Mouse (Mus musculus) mammary gland, adult 2 months (tissue): ENCODE results near the gene Prss32. TPM values are rescaled to one million over a fixed set of nuclear protein-coding genes. Genes with fewer than 3 reads are reported as not detected.

Experiments
- polyA plus RNA-seq: library from polyadenylated mRNA; depleted of rRNA; stranded (reverse); fragments of >200 nt; gene quantifications from 2 replicates; pipeline ENCODE4 v1.2.3, GENCODE M21; 2012; ENCODE audit warnings: low replicate concordance; rRNA removed

The Prss32 gene
- polyA plus RNA-seq, result not detected in 2 replicates

DNA sequence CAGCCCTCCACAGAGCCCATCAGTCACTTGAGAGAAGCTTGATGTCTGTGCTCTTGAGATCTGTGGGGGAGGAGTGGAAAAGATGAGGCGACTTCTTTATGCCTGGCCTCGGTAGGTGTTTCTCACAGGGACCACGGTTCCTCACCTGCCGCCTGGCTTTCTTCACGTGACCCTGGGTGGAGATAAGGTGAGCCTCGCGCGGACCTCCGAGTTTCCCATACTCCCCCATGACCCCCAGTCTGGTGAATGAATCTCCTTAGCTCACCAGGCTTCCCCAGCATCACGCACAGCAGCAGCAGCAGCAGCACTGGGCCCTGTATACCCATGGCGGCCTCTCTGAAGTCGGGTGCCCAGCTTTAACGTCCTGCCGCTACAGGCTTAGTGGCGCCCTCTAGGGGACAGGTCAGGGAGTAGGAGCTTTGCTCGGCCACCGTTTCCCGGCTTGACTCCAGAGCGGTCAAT lies at the start of gene Prss32, which contains the start of gene Prss41:
Gene Prss32, plus strand, starts transcription at position 44 of the 462 bp plus-strand sequence.
Gene Prss41, minus strand, starts transcription at position 361 of the 462 bp plus-strand sequence.

DNA sequence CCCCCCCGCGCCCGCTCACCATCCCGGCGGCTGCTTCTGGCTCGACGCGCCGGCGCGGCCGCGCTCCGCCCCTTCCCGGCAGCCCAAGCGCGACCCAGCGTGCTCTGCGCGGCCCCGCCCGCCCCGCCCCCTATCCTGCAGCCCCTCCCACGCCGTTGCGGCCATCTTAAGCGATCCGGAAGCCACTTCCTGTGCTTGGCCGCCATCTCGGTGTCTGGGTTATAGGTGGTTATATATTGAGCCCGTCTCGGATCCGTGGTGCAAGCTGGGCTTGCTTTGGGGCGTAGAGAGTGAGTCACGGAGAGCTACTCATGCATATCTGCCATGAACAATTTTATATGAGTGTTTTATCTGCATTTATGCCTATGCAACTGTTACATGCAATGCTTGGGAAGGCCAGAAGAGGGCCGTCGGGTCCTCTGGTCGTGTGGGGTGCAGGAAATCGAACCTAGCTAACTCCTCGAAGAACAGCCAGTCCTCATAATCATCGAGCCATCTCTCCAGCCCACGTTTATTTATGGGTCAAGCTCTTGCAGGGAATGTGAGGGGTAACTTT lies 14.5 kb upstream of the Prss32 start, which contains the start of gene Elob:
Gene Elob, minus strand, starts transcription at position 73 of the 556 bp plus-strand sequence.

DNA sequence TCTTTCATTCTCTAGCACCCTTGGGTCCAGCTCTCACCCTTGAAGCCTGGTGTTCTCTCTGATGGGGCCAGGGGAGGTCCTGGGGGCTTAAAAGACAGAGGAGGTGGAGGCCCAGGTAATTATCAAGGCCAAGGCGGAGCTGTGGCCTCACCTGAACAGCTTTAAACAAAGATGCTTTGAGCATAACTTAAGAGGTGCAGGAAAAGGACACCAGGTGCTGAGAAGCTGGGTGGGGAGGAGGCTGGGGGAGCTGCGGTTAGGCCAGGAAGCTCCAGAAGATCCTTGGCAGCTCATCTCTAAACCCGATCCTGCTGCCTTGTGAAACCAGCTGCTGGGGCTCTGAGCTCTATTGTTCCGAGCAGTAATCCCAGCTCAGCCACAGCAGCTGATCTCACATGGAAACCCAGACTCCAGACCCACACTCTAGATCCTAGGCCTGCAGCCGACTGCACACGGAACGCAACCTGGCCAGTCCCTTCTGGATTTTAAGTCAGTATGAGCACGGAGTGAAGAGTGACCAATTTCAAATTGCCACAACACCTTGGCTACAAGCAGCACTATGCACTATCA lies 7.6 kb upstream of the Prss32 start, which contains the start of gene Prss33:
Gene Prss33, minus strand, starts transcription at position 51 of the 570 bp plus-strand sequence.

DNA sequence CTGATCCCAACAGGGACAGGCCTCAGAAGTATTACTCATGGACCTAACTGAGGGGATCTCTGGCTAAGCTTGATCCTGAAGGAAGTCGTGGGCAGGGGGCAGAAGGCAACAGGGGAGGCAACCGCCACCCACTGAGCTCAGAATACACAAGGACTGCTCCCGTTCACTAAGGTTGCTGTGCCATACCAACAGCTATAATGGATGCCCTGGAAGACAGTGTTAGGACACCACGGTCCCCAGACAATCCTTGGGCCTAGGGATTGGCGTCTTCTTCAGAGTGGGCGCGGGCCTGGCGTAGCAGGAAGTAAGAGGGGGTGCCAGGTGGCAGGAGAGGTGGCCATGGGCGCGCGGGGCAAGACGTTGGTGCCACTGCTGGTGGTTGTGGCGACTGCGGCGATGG lies 24.1 kb downstream of the Prss32 start, which contains the start of gene Prss21:
Gene Prss21, plus strand, starts transcription at position 301 of the 400 bp plus-strand sequence.

GRCm38 (mm10) chr17:23880576-23880975 lies 36.9 kb downstream of the Prss32 start, which contains the start of the genes Dcpp1 and Dcpp2:
Dcpp1 (plus strand) TSS chr17:23880876.
Dcpp2 (plus strand) TSS chr17:23880880.

Other genes with a start within 250 kb of the Prss32 start
- 9.1 and 16.2 TPM in 2 replicates for gene Zfp13, start 244.4 kb upstream of the Prss32 start, polyA plus RNA-seq
- gene Zscan10, start 243.0 kb upstream of the Prss32 start, polyA plus RNA-seq, result not detected in 2 replicates
- 2.6 and 4.7 TPM in 2 replicates for gene Mmp25, start 198.6 kb upstream of the Prss32 start, polyA plus RNA-seq
- gene Bicdl2, start 183.3 kb upstream of the Prss32 start, polyA plus RNA-seq, result 2.1 and 3.5 TPM in 2 replicates
- gene Hcfc1r1, start 170.3 kb upstream of the Prss32 start, polyA plus RNA-seq, result 430 and 524 TPM in 2 replicates
- gene Thoc6, start 170.0 kb upstream of the Prss32 start, polyA plus RNA-seq, result 26.0 and 28.9 TPM in 2 replicates
- 15.4 and 34.1 TPM in 2 replicates for gene Tnfrsf12a, start 166.4 kb upstream of the Prss32 start, polyA plus RNA-seq
- gene Cldn6, start 164.6 kb upstream of the Prss32 start, polyA plus RNA-seq, result 7.3 and 9.1 TPM in 2 replicates
- gene Cldn9, start 159.8 kb upstream of the Prss32 start, polyA plus RNA-seq, result not detected in 2 replicates
- 0.06 TPM in 1 of 2 replicates, not detected in the other for gene 1520401A03Rik, start 121.1 kb upstream of the Prss32 start, polyA plus RNA-seq
- gene Pkmyt1, start 117.5 kb upstream of the Prss32 start, polyA plus RNA-seq, result 30.3 and 57.9 TPM in 2 replicates
- gene Paqr4, start 103.0 kb upstream of the Prss32 start, polyA plus RNA-seq, result 35.8 and 47.3 TPM in 2 replicates
- 0.52 and 0.60 TPM in 2 replicates for gene Kremen2, start 98.0 kb upstream of the Prss32 start, polyA plus RNA-seq
- gene Flywch1, start 72.3 kb upstream of the Prss32 start, polyA plus RNA-seq, result 43.8 and 46.9 TPM in 2 replicates
- 5.4 and 13.3 TPM in 2 replicates for gene Flywch2, start 57.8 kb upstream of the Prss32 start, polyA plus RNA-seq
- 756 and 808 TPM in 2 replicates for gene Srrm2, start 53.3 kb upstream of the Prss32 start, polyA plus RNA-seq
- 412 and 628 TPM in 2 replicates for gene Elob, start 14.7 kb upstream of the Prss32 start, polyA plus RNA-seq
- gene Prss33, start 7.8 kb upstream of the Prss32 start, polyA plus RNA-seq, result 0.17 TPM in 1 of 2 replicates, not detected in the other
- 0.13 and 0.27 TPM in 2 replicates for gene Prss41, start 317 bp downstream of the Prss32 start, polyA plus RNA-seq
- not detected in 2 replicates for gene Prss21, start 24.2 kb downstream of the Prss32 start, polyA plus RNA-seq
- gene Dcpp1, start 37.0 kb downstream of the Prss32 start, polyA plus RNA-seq, result not detected in 2 replicates
- not detected in 2 replicates for gene Dcpp2, start 37.0 kb downstream of the Prss32 start, polyA plus RNA-seq
- gene Dcpp3, start 73.6 kb downstream of the Prss32 start, polyA plus RNA-seq, result 0.55 TPM in 1 of 2 replicates, not detected in the other
- gene Sbp, start 97.8 kb downstream of the Prss32 start, polyA plus RNA-seq, result 0.22 and 0.40 TPM in 2 replicates
- not detected in 2 replicates for gene Sbpl, start 111.4 kb downstream of the Prss32 start, polyA plus RNA-seq
- 1.3 and 1.6 TPM in 2 replicates for gene Prss30, start 136.7 kb downstream of the Prss32 start, polyA plus RNA-seq
- 1.2 and 1.6 TPM in 2 replicates for gene Prss22, start 154.2 kb downstream of the Prss32 start, polyA plus RNA-seq
- gene Prss27, start 194.3 kb downstream of the Prss32 start, polyA plus RNA-seq, result 2.4 and 2.7 TPM in 2 replicates
- gene Kctd5, start 229.6 kb downstream of the Prss32 start, polyA plus RNA-seq, result 22.3 and 27.2 TPM in 2 replicates